Mouse (Mus musculus) heart, adult 2 months (tissue): ENCODE data around the gene Zfand5. TPM values are rescaled to one million over a fixed set of nuclear protein-coding genes. Genes with fewer than 3 reads are reported as not detected.

ENCODE experiments used
- DNase-seq, 2 experiments: peaks; one replicate each; pipeline ENCODE4 v3.0.0; 2021
- H3K27ac ChIP-seq: fragments of 200-600 bp; 2 replicates; pipeline ENCODE4 v1.8.1; 2022
- H3K27me3 ChIP-seq: fragments of 200-500 bp; 2 replicates; pipeline ENCODE4 v1.6.1; 2012; ENCODE audit warnings: mild to moderate bottlenecking, low read length, inconsistent platforms, mixed read lengths; ENCODE audit not compliant: control insufficient read depth, insufficient read depth
- H3K36me3 ChIP-seq: fragments of 200-500 bp; 2 replicates; pipeline ENCODE4 v1.6.1; 2012; ENCODE audit warnings: low read length, inconsistent platforms; ENCODE audit not compliant: control insufficient read depth, insufficient read depth
- H3K4me1 ChIP-seq: fragments of 200-500 bp; 2 replicates; pipeline ENCODE4 v1.6.1; 2011; ENCODE audit warnings: low read length; ENCODE audit not compliant: control insufficient read depth, insufficient read depth
- H3K4me3 ChIP-seq: fragments of 200-600 bp; 2 replicates; pipeline ENCODE4 v1.8.1; 2022
- H3K79me2 ChIP-seq: fragments of 200-500 bp; replicated peaks from 2 replicates; pipeline ENCODE4 v1.6.1; 2012; ENCODE audit warnings: mild to moderate bottlenecking, inconsistent platforms, low read length, moderate library complexity, mixed read lengths; ENCODE audit not compliant: control insufficient read depth, insufficient read depth
- H3K9ac ChIP-seq: fragments of 200-500 bp; 2 replicates; pipeline ENCODE4 v1.6.1; 2012; ENCODE audit warnings: low read depth, mild to moderate bottlenecking, control low read depth, inconsistent platforms, low read length, mixed read lengths
- CTCF ChIP-seq: fragments of 200-600 bp; IDR thresholded peaks from 2 replicates; pipeline ENCODE4 v1.8.1; 2022; ENCODE audit warnings: antibody characterized with exemption, mild to moderate bottlenecking, moderate library complexity
- EP300 ChIP-seq: fragments of 200-500 bp; IDR thresholded peaks from 2 replicates; pipeline ENCODE4 v1.6.1; 2011; ENCODE audit warnings: low read depth, low read length, control low read depth; ENCODE audit not compliant: insufficient read depth
- POLR2A ChIP-seq: fragments of 200-500 bp; IDR thresholded peaks from 2 replicates; pipeline ENCODE4 v1.6.1; 2011; ENCODE audit warnings: mild to moderate bottlenecking, low read depth, low read length, control low read depth; ENCODE audit not compliant: insufficient read depth
- WGBS: fragments of 180-500 bp; shearing (Covaris S2); methylation state at CpG from one replicate; pipeline ENCODE4 v1.1.7; 2018; 5-methylcytosine and 5-hydroxymethylcytosine counted together
- intact Hi-C: fragments of 180-260 bp; cut with DNase I; formaldehyde crosslinking; loops from one replicate; pipeline ENCODE4 v1.15.1; 2025
- polyA plus RNA-seq: library from polyadenylated mRNA; depleted of rRNA; stranded (reverse); fragments of >200 nt; gene quantifications from 2 replicates; pipeline ENCODE4 v1.2.3, GENCODE M21; 2012; rRNA removed
- total RNA-seq, 2 experiments: library from RNA; stranded (reverse); gene quantifications; 2 replicates each; pipeline ENCODE4 v1.2.3; 2021

Gene Zfand5
- total and polyA plus RNA-seq, 3 experiments = 27.4 to 131 (median 114) TPM

DNA sequence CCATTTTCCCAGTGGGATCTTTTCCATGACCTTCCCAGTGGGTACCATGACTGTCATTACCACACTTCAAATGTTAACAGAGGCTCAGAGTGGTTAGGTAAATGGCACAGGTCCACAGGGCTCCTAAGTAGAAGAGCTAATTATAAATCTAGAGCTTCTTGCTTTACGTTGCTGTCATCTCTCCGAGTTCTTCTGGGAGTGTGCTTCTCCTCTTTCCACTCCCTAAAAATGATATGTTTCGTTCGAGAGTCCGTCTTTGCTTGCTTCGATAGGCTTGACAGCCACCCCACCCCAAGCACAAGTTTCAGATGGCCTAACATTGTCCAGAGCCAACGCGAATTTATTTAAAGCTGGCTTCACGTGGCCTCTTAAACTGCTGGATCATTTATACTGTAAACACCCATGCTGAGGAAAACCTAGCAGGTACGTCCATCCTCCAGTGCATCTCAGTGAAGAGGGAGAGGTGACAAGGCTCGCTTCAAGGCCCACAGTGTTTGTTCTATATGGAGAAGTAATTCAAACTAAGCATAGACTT is 59.6 kb downstream of the Zfand5 start:
- no peak overlapping the region for H3K27ac ChIP-seq
- no peak overlapping the region for H3K4me3 ChIP-seq
- peaks cover 2% of the 10 kb centered on the region; the same call in 1 of the 2 replicates for H3K36me3 ChIP-seq
- no peaks in the 10 kb centered on the region for H3K79me2 ChIP-seq
- no peak overlapping the region for H3K9ac ChIP-seq
- no peaks in the 10 kb centered on the region; the same call in 1 of the 2 replicates for H3K4me1 ChIP-seq
- intact Hi-C loops = no loop called here
- H3K27me3 ChIP-seq = no peaks in the 10 kb centered on the region
- no peak for DNase-seq
- TF ChIP-seq EP300 (no peak), CTCF (no peak), POLR2A (no peak)
- 66% methylated on average over 11 of the region's 11 CpGs for WGBS

Other genes with a start within 250 kb of the Zfand5 start
- gene Gda, start 201.2 kb downstream of the Zfand5 start, total RNA-seq = 10 to 100 TPM; 17.5 to 38.7 TPM
- gene Gda, start 201.2 kb downstream of the Zfand5 start, polyA plus RNA-seq = 4.3 and 5.0 TPM in 2 replicates